Mouse (Mus musculus): Measurements from ENCODE around the gene Stc2.

The Stc2 gene

DNA sequence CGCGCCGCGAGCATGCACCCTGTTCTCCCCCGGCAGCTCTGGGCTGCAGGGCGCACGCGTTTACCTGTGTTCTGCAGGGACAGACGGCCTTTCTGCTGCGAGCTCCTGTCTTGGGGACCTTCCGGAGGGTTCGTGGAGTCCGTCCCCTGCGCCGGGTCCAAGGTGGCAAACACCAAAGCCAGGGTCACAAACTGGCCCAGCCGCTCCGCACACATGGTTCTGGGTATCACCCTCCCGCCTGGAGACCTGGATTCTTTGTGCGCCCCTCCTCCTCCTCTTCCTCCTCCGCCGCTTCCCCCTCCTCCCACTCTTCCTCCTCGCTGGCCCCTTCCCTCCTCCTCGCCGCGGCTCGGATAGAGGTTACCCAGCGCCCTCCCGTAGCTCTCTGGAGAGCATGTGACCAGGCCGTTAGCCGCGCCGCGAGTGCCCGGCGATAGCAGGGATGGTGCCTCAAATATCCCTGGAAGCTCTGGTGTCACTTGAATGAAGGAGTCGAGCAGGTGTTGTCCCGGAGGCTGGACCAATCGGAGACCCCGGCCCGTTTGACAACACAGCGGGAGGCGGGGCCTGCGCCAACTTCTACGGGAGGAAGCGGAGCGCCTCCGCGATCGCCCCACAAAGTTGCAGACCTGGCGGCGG, at the start of gene Stc2:
Stc2 (minus strand) TSS at position 427 of the 639 bp plus-strand sequence.
- peak; percentile 19 for DNase-seq (ENCODE audit: low read depth)

DNA sequence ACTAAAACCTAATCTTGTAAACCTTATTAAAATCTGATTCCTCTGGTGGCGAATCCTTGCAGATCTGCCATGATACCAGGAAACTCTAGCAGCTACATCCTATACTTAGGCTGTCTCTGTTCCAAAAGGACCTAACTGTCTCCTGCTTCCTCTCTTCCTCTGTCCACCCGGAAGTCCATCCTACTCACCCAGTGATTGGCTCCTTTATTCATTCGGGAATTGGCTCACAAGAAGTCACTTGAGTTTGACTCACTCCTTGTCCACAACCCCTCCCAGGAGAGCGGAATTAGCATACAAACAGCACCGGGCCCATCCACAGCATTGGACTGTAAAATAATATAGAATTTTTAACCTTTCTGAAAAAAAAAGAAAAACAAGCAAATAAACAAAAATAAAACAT, 47.2 kb upstream of the Stc2 start:
- DNase-seq (ENCODE audit: low read depth) = no peak

DNA sequence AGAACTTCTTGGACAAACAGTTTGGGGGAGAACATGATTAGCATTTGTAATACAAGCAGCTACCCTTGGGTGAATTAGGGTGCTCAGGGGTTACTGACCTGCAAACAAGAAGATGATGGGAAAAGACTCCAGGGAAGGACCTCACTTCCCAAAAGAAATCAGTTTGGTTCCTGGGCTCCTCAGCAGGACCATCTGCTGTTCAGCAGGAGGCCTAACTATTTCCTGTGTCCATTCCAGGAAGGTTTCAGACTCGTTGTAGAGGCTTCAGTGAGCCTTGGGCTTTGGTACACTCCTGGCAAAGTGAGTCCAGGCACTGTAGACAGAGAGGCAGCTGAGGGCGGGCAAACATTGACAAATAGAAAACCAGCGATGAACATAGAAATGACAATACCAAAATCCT, 42.5 kb upstream of the Stc2 start:
- no peak for DNase-seq (ENCODE audit: low read depth)

DNA sequence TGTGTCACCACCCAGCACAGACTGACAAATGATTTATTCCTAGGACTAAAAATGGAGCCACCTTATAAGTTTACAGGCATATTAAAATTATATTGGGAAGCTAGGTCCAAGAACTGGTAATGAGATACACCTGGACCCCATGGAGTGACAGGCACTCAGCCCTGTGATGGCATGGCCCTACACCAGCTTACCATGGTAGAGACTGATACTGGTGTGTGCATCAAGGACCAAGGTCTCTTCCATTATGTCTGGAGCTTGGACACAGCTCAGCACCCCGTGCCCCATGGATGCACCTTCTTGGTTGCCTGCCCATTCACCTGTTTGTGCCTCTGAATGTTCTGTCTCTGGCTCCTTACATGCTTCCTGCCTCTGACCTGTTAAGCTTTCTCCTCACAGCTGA, 36.9 kb upstream of the Stc2 start:
- no peak for DNase-seq (ENCODE audit: low read depth)

DNA sequence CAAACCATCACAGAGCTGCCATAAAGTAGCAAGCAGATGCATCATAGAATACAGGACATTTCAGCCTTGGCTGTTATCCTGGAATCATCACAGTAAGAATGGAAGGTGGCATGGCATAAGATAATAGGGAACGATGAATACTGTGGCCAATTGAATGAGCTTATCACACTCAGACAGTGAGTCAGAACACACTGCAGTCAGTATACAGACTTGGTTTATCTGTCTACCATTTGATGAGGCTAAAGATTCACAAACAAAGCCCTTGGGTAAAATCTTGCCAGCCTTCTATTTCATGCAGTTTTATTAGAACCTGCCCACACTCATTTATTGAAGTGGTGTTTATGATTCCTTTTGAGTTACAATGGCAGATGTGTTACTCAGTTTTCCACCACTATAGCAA, 33.2 kb upstream of the Stc2 start:
- no peak for DNase-seq (ENCODE audit: low read depth)

DNA sequence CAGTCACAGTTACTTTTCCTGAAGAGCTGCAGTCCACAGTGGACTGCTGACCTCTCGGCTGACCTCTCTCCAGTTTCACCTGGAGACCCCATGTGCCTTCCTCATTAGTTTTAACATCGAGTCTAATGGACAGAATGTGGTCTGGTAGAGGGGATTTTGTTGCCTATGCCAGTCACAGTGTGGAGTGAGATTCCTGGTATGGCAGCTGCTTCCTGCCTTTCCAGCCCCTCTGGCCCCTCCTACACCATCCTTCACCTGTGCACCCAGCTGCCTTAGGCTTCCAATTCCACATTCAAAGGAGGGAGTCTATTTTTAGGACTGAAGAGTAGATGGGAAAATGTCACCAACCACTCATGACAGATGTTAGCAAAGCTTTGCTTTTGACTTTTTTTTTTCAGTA, 28.7 kb upstream of the Stc2 start:
- DNase-seq (ENCODE audit: low read depth) = no peak

DNA sequence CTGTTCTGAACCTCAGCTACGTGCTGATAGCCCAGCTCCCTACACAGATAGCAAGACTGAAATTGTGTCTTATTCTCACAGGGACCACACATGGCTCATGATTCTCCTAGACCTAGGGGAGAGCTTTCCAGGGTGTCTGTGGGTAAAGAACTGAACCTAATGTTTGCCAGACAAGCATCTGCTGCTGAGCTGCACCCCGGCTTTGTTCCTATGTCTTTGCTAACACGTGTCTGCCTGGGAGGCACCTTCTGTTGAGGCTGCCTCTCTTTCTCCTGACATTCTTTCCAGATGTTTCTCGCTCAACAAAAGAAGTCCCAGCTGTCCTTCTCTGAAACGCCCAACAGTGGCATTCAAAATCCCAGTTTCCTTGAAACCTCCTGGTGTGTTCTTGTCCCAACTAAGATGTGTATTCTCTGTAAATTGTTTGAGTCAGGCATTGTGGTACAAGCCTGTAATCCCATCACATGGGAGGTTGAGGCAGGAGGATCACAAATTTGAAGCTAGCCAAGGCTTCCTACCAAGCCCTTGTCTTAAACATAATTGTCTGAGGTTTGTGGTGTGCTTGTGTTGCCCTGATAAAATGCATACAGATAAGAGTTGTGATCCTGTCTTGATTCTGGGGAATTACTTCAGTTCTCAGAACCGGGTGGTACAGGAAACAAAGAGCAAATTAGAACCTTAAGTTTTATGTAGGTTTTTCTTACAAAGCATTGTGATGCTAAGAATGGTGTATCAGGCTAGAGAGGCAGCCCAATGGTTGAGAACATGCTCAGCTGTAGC, 27.0 kb upstream of the Stc2 start:
- DNase-seq (ENCODE audit: low read depth) = peak; percentile 13

DNA sequence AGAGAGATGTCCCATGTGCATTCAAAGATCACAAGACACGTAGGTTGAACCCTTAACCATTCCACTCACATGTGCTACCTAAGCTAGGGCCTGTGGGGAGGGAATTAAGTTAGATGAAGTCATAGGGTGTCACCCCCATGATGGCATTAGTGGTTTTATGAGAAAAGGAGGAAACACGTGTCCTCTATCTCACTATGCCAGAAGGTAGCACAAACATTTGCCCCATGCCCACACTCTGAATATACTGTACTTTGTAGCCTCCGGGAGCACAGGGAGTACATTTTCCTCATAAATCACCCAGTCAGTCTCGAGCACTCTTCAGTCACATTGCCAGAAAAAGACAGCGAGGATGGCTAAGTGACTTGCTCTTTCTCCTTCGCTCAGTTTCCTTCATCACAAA, 24.2 kb upstream of the Stc2 start:
- no peak for DNase-seq (ENCODE audit: low read depth)

DNA sequence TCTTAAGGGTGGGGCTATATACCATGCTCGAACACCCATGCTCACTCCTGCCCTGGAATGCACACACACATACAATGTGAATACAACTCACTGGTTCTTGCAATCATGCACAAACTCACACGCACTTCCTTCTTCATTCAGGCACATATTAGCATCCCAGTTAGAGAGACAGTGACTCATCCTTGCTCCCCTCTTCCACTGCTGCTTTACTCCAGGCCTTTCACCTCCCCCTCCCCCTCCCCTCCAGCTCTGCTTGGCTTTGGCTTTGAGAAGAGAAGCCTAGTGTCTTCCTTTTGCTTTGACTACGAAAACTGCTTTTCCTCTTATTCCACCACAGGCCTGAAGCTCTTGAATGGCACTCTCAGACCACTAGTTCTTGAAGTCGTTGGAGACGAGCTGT, 22.5 kb upstream of the Stc2 start:
- no peak for DNase-seq (ENCODE audit: low read depth)

DNA sequence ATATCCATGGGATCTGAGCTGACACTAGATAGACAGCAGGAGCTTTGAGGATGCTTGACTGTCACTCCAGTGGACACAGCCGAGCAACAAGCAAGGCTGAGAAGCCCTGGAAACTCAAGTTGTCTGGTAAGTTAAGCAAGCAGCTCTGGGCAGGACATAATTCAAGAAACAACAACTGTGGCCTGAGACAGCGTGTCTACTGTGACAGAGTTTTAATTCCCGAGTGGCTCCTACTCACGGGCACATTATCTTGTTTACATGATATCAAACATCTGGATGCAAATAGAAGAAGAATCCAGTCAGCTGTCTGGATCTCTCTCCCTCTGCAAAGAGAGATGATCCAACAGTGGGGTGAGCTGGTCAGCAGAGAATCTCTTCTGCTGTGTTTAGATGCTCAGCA, 19.0 kb upstream of the Stc2 start:
- no peak for DNase-seq (ENCODE audit: low read depth)

DNA sequence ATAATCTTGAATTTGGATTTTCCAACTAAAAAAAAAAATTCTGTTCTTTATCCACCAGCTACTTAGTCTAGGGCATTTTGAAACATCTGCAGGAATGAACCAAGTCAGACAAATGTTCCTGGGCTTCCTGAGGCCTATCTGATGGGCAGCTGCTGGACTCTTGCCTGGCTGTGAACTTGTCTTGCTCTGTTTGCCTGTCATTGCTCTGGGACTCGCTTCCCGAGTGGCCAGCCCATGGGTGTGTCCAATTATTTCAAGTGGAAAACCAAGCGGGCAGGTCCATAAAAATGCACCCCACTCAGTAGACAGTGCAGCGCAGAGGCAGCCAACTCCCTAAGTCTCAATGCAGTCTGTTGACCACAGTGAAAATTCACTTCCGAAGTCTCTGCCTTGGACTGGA, 17.7 kb upstream of the Stc2 start:
- no peak for DNase-seq (ENCODE audit: low read depth)

DNA sequence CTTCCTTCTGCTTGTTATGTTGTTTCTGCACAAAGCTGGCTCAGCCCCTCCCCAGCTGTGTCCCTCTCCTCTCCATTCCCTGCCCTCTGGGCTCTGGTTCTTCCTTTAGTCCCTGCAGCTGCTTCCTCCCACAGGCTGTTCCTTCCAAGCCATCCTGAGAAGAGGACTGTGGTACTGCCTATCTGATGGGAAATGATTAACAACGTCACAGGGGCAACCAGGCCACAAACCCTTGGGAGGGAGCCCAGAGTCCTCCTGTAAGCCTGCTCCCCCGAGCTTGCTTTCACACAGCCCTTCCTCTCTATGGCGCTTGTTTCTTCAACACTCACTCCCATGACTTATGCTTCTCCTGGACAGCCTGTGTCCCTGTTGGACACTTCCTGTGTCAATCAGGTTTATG, 16.7 kb upstream of the Stc2 start:
- no peak for DNase-seq (ENCODE audit: low read depth)

DNA sequence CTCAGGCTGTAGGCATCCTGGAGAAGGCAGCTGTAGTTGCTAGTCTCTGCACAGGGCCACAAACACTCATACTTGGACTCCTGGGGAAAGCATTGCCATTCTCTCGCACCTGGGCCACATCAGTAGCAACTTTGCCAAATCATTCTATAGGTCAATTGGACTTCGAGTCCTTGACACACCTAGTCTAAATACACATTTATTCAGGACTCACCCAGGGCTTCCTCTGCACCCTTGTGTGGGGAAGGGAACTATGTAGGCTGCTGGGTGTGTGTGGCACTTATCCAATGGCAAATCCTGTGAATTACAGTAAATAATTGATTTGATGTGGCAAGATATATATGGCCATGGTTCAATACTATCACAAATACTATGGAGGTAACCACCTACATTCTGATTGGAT, 14.1 kb upstream of the Stc2 start:
- DNase-seq (ENCODE audit: low read depth) = no peak

DNA sequence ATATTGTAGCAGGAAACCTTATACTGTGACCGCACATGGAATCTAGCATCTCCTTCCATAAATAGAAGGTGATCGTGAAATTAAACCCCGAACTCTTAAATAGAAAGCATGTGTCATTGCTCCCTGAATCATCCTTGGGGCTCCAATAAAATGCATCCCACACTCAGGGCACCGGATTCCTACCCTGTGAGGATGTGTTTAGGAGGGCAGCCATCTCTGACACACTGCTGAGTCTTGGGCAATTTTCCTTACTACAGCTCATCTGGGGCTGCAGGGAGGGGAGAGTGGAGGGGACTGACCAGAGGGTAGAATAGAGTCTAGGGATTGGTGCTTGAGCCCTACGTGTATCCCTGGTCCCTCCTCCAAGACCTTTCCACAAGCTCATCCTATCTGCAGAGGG, 12.3 kb upstream of the Stc2 start:
- no peak for DNase-seq (ENCODE audit: low read depth)

DNA sequence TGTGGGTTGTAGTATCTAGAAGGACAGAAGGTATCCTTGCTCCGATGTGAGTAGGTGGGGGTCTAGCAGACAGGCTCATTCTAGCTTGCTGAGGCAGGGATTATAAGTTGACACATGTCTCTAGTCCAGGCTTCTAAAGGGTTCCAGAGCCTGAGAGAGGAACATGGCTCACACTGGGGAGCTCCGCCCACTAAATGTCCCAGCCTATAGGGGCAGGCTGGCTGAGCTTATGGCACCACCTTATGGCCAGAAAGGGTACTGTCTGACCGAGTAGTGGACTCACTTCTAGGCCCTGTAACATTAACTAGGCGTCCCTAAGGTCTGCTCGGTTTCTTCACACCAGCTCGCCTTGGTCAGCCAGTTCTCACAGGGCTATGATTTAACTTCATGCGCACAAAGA, 3.6 kb upstream of the Stc2 start:
- DNase-seq (ENCODE audit: low read depth) = peak; percentile 63

DNA sequence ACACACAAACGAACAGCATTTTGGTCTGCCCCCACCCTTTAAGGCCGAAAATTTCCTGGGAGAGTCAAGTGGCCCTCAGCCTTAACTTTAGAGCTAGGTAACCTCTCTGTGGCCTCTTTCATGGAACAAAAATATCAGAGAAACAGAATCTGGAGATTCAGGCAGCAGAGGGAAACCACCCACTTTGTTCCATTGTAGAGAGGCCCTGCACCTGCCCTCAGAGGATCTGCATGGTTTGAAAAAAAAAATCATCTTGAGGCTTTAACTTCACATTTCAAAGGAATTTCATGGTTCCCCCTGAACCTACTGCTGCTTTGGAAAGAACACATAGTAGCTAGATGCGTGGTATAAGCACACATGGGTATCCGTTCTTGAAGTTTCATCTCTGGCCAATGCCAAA, 2.3 kb upstream of the Stc2 start:
- DNase-seq (ENCODE audit: low read depth) = no peak

DNA sequence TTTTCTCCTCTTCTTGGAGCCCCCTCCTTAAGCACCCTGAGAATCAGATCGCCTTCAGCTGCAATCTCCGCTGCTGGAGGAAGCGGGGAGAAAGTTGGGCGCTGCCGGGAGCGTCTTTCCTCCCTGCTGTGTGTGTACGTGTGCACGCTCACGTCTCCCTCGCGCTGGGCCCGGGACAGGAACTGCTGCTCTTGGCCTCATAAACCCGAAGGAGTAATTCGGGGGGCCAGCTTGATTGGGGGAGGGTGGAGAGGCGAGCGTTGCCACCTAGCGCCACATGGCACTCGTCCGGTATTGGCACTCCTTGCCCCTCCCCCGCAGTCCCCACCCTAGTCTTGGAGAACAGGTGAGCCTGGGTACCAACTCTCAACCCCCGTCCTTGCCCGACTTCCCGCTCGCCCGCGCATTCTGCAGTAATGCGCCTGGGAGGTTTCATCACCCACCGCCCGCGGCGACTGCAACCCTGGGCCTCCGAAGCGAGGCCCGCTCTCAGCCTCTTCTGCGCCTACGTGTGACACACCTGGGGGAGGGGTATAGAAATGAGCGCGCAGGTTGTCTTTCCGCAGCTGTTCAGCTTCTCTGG, 1.5 kb upstream of the Stc2 start:
- no peak for DNase-seq (ENCODE audit: low read depth)

DNA sequence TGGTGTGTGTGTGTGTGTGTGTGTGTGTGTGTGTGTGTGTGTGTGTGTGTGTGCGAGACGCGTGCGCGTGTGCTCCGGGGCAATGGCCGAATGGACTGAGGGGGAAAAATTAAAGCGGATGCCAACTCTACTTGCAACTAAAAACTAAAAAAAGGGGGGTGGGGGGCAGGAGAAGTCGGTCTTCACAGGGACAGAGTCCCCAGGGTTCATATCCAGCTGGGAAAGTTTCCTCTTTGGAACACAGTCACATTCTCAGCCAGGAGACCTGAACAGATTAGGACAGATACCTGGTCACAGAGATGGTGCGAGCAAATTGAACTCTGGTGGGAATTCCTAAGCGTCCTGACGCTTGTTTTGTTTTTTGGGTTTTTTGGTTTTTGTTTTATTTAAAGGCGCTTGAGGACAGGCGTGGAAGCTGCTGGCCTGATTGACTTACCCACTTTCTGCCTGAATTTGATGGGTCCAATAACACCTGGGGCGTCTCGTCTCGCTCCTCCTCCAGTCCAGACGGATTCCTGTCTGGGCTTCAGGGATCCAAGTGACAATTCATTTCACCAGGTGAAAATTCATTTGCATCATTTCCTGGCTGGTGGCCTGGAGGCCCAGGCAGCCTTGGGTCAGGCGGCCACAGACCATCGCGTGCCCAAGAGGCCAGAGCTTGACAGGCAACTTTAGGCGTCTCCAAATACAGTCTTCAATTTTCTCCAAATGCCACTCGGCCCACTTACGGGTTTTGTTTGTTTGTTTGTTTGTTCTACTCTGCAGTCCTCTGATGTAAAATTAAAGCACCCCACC, 759 bp upstream of the Stc2 start:
- no peak for DNase-seq (ENCODE audit: low read depth)

DNA sequence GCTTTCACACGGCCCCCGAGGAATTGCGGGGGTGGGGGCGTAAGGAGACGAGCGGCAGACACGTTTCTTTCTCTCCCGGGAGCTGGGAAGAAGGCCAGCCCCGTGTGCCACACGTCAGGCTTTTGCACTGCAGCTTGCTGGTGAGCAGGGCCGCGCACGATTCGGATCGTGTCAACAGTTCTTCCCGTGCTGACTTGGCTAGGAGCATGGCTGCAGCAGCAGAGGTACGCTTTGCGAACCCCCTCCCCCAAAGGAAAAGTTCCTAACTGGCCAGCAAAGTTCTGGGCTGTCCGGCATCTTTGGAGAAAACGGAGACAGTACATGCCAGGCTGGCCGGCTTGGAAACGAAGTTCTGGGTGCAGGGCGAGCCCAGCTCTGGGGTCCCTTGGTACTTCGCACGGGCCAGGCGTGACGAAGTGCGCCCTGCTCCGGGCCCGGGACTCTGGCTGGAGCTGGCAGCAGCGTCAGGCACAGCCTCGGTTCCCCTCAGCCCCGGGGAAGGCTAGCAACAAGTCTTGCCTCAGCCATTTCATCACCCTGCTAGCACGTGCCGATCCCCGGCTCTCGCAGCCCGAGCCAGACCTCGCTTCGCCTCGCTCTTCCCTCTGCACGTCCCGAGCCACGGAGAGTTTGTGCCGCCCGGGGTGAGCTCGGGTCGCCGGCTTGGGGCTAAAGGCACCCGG, 768 bp downstream of the Stc2 start:
- DNase-seq (ENCODE audit: low read depth) = no peak

DNA sequence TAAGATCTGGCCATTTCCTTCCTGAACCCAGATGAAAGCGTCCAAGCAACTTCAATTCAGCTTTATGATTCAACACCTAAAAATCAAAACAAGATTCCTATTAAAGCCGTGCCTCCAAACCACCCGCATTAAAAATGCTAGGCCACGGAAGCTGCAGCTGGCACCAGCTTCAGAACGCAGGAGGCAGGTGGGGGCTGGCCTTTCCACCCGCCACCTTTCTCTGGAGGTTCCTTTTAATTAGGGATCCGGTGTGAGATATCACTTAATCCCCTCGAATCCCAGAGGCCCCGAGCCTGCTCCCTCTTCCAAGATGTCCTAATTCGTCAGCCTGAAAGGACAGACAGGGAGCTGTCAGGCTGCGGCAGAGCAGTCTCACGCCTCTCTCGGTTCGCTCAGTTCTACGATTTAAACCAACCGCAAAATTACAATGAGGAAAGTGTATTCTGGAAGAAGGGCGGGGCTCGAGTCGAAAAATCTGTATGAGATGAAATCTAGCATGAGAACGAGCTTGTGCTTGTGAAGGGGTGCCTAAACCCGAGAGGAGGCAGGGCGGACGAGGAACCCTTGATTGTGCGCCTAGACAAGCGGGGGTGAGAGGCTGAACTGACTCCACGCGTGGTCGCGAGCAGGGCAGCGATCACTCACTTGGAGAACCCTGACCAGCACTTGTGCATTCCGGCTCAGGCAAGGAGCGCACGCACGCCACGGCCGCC, 1.5 kb downstream of the Stc2 start:
- no peak for DNase-seq (ENCODE audit: low read depth)

DNA sequence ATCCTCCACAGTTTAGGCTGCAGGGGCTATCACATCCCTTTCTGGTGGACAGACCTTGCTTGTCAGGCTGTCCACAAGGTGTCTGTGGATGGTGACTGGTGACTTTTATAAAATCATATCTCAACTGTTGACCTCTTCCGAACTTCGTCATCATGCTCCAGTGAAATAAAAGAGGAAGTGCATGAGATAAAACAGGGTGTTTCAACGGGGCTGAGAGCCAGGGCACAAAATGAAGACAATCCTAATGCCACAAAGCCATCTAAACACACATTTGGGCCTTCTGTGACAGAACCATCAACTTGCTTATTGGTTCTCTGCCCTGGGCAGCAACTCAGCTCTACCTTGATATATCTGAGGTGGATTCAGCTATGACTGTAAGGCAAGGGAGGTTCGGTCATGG, 3.0 kb downstream of the Stc2 start:
- no peak for DNase-seq (ENCODE audit: low read depth)

DNA sequence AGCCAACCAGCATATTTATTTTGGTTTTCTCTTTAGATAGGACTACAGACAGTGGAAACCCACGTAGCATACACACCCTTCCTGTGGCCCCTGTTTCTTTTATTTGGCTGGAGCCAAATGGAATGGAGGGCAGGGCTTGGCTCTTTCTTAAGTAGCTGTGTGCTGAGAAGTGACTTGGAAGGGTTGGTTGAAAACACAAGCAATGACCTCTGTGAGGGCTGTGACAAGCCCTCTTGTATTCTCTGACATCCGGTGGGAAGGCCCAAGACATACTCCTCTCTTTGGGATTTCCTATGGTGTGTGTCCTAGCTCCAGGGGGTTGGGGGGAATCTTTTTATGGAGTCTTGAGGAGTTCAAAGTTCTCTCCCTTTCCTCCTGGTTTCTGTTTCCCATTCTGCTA, 3.5 kb downstream of the Stc2 start:
- no peak for DNase-seq (ENCODE audit: low read depth)

Measured in c-Kit-positive CD71-positive TER-119-negative erythroid progenitor cells, embryonic 14.5 days (primary cell).